Mouse (Mus musculus) c-Kit-positive CD71-positive TER-119-negative erythroid progenitor cells, embryonic 14.5 days (primary cell): ENCODE data around the gene Ghrh.
"Not testable (repeated sequence)": the region's sequence is repeated elsewhere in the genome, so short reads cannot be mapped to it uniquely, and the experiment has no call there.

ENCODE experiments used
- DNase-seq: peaks from one replicate; pipeline ENCODE4 v3.0.0-alpha.2; 2013; ENCODE audit warnings: low read depth

The Ghrh gene

GRCm38 (mm10) chr2:157347361-157348159, at the start of gene Ghrh:
TSS of gene Ghrh (minus strand) at chr2:157347506.
- no peak for DNase-seq

DNA sequence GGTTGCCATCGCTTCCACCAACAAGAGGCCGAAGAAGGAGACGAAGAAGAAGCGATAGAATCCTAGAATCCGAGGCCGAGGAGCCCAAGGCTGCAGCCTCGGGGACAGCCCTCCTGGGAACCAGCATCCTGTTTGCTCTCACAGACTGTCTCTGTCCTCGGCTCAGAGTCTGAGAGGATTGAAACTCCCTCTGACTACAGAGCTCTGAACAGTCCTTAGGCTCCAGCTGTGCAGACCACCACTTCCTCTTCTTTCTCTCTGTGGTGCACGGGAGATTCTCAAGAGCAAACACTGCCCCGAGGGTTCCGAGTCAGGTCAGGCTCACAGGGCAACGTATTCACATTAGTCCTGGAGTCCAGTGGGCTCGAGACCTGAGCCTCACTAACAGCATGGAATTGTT, 48.7 kb upstream of the Ghrh start:
- DNase-seq, result no peak

GRCm38 (mm10) chr2:157395371-157395770, 48.1 kb upstream of the Ghrh start:
- no peak for DNase-seq

DNA sequence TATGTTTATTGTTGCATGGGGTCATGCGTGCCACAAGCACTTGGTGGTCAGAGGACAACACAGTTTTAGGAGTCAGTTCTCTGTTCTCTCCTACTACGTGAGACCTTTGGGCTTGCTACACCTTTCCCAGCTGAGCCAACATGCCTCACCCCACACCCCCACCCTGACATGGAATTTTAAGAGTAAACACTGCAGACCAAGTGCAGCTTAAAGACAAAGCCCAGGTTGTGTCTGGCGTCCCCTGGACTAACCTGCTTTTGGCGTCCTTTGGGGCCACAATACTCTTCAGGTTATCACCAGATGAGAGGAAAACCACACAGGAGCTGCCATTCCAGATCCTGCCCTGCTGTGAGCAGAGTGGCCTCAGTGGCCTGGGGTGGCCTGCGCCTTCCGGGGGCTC, 47.6 kb upstream of the Ghrh start:
- no peak for DNase-seq

- DNase-seq, result no peak
These were observed 46.2 kb upstream of the Ghrh start for GRCm38 (mm10) chr2:157393549-157393948.

- DNase-seq, result no peak
These were observed 45.0 kb upstream of the Ghrh start for GRCm38 (mm10) chr2:157392331-157392730.

GRCm38 (mm10) chr2:157389591-157389921, 42.2 kb upstream of the Ghrh start:
- no peak for DNase-seq

DNA sequence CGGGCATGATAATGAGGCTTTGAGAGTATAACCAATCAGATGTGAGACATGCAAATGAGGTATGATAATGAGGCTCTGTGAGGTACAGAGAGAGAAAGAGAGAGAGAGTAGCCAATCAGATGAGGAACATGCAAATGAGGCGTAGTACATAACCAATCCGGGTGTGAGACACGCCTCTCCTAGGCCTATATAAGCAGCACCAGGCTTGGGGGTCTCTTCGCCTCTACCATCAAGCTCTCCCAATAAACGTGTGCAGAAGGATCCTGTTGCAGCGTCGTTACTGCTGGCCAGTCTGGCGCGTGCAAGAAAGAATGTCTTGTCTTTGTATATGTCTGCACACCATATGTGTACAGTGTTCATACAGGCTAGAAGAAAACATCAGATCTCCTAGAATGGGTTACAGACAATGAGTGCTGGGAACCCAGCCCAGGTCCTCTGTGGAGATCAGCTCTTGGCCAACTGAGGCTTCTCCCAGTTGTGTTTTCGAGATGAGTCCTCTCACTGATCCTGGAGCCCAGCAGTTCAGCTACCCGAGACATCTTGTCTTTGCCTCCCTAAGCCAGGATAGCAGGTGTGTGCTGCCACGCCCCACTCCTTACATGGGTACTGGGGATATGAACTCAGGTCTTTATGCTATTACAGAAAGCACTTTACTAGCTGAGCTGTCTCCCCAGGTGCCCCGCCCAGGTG, 41.7 kb upstream of the Ghrh start:
- not testable (repeated sequence) for DNase-seq

DNA sequence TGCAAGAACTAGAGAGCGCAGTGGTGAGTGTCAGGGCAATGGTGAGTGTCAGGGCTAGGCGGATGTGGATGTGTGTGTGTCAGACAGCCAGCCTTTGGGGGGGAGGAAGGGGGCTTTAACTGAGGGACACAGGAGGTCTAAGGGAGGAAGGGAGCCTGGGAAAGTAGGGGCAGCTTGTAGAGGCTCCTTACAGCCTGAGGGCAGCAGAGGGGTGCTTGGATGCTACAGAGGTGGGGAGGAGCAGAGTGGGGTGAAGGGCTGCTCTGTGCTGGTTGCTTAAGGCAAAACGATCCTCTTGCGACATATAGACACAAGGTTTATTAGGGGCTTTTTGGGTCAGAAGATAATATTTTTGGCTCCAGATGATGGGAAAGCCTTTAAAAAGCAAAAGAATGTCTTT, 37.5 kb upstream of the Ghrh start:
- no peak for DNase-seq

DNA sequence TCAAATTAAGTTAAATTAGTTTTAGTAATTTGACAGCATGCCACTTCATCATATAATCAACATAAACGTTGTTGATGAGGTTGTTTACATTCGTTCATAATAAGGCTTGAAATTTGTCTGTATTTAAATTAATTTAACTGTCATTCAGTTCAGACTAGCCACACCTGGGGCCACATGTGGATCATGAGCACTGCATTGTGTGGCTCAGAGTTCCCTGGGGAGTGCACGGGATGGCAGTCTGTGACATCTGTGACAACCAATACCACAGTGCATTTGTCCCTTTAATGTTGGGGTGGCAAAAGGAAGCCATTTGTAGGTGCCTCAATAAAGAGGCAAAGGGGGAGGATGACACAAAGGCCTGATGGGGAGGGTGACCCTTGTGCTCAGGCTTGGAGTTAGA, 29.7 kb upstream of the Ghrh start:
- DNase-seq, result no peak

GRCm38 (mm10) chr2:157375794-157376757, 28.8 kb upstream of the Ghrh start:
- DNase-seq, result no peak

GRCm38 (mm10) chr2:157375051-157375450, 27.7 kb upstream of the Ghrh start:
- no peak for DNase-seq

- no peak for DNase-seq
These were observed 26.4 kb upstream of the Ghrh start for GRCm38 (mm10) chr2:157373681-157374080.

DNA sequence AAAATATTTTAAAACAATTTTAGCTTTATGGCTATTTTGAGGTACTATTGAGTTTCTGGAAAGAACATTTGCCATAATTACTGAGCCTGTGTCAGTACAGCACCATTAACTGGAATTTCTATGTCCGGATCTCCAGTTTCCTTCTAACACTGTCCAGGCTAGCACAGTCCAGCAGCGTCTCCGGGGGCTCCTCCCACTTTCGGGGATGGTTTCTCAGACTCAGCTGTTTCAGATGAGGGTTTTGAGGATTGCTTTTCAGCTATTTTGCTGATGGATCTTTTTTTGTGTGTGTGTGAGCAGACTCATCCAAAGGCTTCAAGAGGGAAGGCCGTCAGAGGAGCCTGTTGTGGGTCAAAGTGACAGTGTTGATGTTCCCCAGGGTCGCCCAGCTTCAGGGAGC, 24.4 kb upstream of the Ghrh start:
- no peak for DNase-seq

DNA sequence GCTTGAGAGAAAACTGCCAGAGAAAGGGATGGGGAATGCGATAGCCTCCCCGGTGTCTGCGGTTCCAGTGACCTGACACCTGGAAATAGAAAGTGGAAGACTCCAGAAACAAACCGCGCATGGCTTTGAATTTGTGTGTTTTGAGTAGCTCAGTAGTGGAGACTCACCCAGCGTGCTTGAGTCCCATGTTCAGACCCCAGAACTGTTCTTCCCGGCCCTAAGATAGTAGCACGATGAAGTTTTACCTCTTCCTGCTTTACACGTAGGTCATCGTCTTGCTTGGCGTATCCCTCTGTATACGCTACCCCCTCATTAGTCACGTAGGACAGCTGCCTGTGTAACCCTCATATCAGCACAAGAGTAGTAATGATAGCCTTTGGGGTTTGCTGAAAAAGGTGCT, 20.7 kb upstream of the Ghrh start:
- peak; percentile 37 for DNase-seq

DNA sequence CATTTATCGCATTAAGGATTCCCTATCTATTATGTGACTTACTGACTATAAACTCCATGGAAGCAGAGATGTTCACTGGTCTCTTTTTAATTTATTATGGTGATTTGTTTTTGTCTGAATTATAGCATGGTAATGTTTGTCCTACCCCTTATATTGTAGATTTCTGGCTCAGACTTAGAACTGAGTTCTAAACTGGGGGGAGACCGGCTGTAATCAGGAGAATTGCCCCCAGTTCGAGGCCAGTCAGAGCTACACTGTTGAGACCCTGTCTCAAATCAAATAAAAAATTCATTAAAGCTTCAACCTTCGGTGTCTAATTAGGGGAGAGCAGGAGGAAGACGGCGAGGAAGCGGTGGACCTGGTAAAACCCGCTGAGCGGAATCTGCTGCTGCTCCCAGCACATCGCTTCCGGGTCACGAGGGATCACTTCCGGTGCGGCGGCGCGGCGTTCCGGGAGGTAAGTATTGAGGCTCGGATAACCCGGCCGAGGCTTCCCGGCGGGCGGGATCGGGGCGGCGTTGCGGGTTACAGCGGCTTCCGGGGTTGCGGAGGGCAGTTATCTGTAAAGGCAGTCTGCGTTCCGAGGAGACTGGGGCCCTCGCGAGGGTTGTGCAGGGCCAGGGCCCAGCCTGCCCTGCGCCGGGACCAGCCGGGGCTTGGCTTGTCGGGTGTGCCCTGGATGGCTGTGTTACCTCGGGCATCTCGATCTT, 20.0 kb upstream of the Ghrh start, which contains the start of gene Manbal:
Manbal (plus strand) TSS at position 411 of the 710 bp plus-strand sequence.
- peak; percentile 86 for DNase-seq

DNA sequence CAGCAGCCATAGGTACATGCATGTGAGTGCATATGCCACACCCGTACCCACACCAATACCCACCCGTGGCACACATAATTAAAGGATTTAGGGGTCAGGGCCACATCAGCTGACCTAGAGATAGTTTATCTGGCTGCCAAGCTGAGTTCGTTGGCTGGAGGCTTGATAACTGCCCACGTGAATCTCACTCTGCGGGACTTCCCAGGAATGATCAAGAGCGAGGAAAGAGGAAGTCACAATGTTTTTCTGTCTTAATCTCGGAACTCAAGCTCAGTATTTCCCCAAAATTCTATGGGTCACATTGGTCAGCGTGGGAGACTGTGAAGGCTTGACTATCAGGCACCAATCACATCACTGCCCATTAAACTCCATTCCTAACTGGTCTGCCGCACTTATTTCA, 19.5 kb upstream of the Ghrh start:
- no peak for DNase-seq

DNA sequence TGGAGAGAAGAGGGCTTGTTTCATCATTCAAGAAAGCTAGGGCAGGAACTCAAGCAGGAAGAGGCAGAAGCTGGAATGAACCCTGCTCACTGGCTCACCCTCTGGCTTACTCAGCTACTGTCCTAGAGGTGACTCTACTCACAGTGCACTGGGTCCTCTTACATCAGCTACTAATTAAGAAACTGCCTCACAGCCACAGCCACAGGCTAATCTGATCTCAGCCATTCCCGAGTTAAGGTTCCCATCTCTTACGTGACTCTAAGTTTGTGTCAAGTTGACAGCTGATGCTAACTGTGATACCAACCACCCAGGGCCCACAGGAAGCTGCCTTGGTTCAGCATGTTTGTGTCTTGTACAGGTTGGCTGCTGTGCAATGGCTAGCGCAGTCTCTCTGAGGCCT, 15.7 kb upstream of the Ghrh start:
- DNase-seq, result no peak

DNA sequence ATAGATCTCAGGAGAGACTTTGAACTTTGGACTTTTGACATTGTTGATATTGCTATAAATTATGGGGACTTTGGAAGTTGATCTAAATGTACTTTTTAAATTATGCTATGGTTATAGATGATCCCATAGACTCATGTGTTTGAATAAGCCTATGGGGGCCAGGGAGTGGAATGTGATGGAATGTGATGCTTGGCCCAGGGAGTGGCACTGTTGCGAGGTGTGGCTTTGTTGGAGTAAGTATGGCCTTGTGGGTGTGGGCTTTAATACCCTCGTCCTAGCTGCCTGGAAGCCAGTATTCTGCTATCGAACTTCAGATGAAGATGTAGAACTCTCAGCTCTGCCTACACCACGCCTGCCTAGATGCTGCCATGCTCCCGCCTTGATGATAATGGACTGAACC, 12.7 kb upstream of the Ghrh start:
- DNase-seq, result no peak

GRCm38 (mm10) chr2:157354106-157354505, 6.8 kb upstream of the Ghrh start:
- no peak for DNase-seq

GRCm38 (mm10) chr2:157353183-157353582, 5.9 kb upstream of the Ghrh start:
- DNase-seq, result no peak
